Mouse (Mus musculus): Measurements from ENCODE around the gene Raver2.

GRCm38 (mm10) chr4:101172738-101173137 is 104.0 kb downstream of the Raver2 start:
- TF ChIP-seq GATA1 (IDR thresholded peaks at IDR 0.05; ENCODE audit: low read length) (no peak), TAL1 (IDR thresholded peaks at IDR 0.05; ENCODE audit: low read length) (no peak)

Measured in erythroblast, embryonic 14.5 days (primary cell).